ENCODE assay signal across 14 mouse cellular contexts in genomic region chr13:42574189-42574588, GRCm38 (mm10).
"Had no signal": no experiment of that assay in that cellular context is flagged by ENCODE, and none has a peak within 500 bp of the region (broad histone marks: within the 10 kb centered on the region; RNA-seq: fewer than 3 reads in every experiment).

No protein-coding gene starts in this region.

- H3K4me3 ChIP-seq: left cerebral cortex, adult 2 months; limb, embryonic 10.5 days; liver, embryonic 15.5 days; midbrain, embryonic 13.5 days; myocyte; neural tube, embryonic 15.5 days had no signal

- H3K27me3 ChIP-seq: liver, embryonic 15.5 days; midbrain, embryonic 13.5 days; neural tube, embryonic 15.5 days had no signal

- H3K4me2 ChIP-seq: liver, embryonic 11.5 days; liver, embryonic 15.5 days; midbrain, embryonic 13.5 days; neural tube, embryonic 15.5 days had no signal

- H3K27ac ChIP-seq: left cerebral cortex, adult 2 months; limb, embryonic 10.5 days; liver, embryonic 15.5 days; macrophage; midbrain, embryonic 13.5 days; neural tube, embryonic 15.5 days had no signal

- ATAC-seq: intestine, postnatal 0 days; midbrain, embryonic 13.5 days had no signal

- DNase-seq: kidney, adult 8-10 months; kidney, postnatal 10 days; right cerebral cortex, adult 18-20 months; right cerebral cortex, postnatal 25 days; thymus, postnatal 36 days had no signal

- H3K36me3 ChIP-seq: limb, embryonic 10.5 days; liver, embryonic 15.5 days; midbrain, embryonic 13.5 days; neural tube, embryonic 15.5 days had no signal

- H3K9me3 ChIP-seq: limb, embryonic 10.5 days; liver, embryonic 15.5 days; midbrain, embryonic 13.5 days; neural tube, embryonic 15.5 days had no signal

- H3K4me1 ChIP-seq: limb, embryonic 10.5 days; liver, embryonic 15.5 days; midbrain, embryonic 13.5 days; neural tube, embryonic 15.5 days had no signal

- H3K9ac ChIP-seq: liver, embryonic 15.5 days; midbrain, embryonic 13.5 days; neural tube, embryonic 15.5 days had no signal
